Mouse (Mus musculus): Measurements from ENCODE around the gene Slc17a6. TPM values are rescaled to one million over a fixed set of nuclear protein-coding genes. Genes with fewer than 3 reads are reported as not detected.

Slc17a6 gene
- 114 and 116 TPM in 2 replicates for polyA plus RNA-seq (2015; fragmentation: Nextera tagmentation; extraction: Ambion mirVana)

- peak within 1 kb of the TSS; percentile 93 for H3K27ac ChIP-seq
- peak; percentile 62 for ATAC-seq (replicated peaks)
- under 1% methylated on average over 23 of the region's 23 CpGs for WGBS
- H3K9me3 ChIP-seq = no peaks in the 10 kb centered on the region
- peaks cover 10% of the 10 kb centered on the region for H3K4me1 ChIP-seq
- peak within 1 kb of the TSS; percentile 42 for H3K4me2 ChIP-seq
- H3K4me3 ChIP-seq = peak within 1 kb of the TSS; percentile 47
- peak within 1 kb of the TSS; percentile 71 for H3K9ac ChIP-seq
- peaks cover 7% of the 10 kb centered on the region for H3K27me3 ChIP-seq (replicated peaks)
- H3K36me3 ChIP-seq (replicated peaks) = no peaks in the 10 kb centered on the region
Measured at GRCm38 (mm10) chr7:51621694-51622145, at the start of gene Slc17a6. TSS of gene Slc17a6 (plus strand) at chr7:51622006.

DNA sequence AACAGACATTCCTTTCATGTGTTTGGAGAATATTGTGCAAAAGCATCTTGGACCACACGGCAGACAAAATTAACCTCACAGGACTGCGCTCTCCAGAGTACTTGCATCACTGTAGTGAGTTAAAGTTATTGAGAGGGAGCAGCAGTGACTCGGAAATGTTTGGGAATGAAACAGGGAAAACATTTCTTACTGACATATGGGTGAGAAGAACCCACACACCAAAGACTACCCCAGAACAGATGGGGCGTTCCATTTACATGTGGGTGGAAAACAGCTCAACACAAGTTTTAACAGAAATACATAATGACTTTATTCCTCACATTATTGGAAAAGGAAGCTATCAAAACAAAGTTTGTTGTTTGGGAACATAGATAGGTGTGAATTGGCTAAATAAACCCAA is 21.8 kb upstream of the Slc17a6 start:
- 90% methylated on average over 4 of the region's 4 CpGs for WGBS

DNA sequence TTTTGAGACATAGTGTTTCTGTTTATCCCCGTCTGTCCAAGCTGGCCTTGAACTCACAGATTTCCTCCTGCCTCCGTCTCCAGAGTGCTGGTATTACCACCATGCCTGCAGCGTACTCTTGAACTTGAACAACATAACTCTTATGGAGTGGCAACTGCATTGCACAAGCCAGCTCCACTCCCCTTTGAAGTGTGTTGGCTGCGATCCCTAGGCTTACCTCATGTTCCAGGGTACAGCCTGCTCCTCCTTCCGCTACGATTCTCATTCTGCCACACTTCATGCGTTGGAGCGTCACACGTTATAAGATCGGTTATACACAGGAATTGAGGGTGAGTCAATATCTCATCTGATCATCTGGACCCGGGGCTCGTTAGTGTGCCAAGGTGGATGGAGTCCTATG is 18.1 kb upstream of the Slc17a6 start:
- Histone ChIP-seq H3K27me3 (replicated peaks) (no peaks in the 10 kb centered on the region), H3K36me3 (replicated peaks) (no peaks in the 10 kb centered on the region), H3K27ac (no peak overlapping the region), H3K4me3 (no peak overlapping the region), H3K4me1 (no peaks in the 10 kb centered on the region), H3K9me3 (no peaks in the 10 kb centered on the region), H3K9ac (no peak overlapping the region), H3K4me2 (no peak overlapping the region)
- ATAC-seq (replicated peaks) = no peak
- WGBS = 91% methylated on average over 12 of the region's 12 CpGs

More for the DNA sequence above, 21.8 kb upstream of the Slc17a6 start:
- Histone ChIP-seq H3K4me3 (no peak overlapping the region), H3K27ac (no peak overlapping the region), H3K9ac (no peak overlapping the region), H3K27me3 (replicated peaks) (no peaks in the 10 kb centered on the region), H3K4me2 (no peak overlapping the region), H3K36me3 (replicated peaks) (no peaks in the 10 kb centered on the region), H3K4me1 (no peaks in the 10 kb centered on the region), H3K9me3 (no peaks in the 10 kb centered on the region)
- no peak for ATAC-seq (replicated peaks)

DNA sequence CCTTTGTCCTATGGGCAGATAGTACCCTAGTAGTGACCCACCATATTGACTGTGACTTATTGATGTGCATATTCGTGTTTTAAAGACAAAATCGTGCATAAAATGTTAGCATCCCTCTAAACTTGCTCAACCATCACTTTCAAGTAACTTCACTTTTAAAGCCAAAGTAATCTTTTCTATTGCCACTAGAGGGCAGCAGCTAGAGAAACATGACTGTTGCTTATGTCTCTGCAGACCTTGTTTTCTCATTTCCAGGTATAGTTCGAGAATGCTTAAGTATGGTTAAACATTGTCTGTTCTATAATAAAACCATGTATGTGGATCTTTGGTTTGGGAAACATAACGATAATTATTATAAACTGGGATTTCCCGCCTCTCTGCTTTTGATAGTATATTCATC is 7.4 kb upstream of the Slc17a6 start:
- no peak overlapping the region for H3K4me3 ChIP-seq
- no peaks in the 10 kb centered on the region for H3K27me3 ChIP-seq (replicated peaks)
- H3K9ac ChIP-seq = no peak overlapping the region
- no peak overlapping the region for H3K4me2 ChIP-seq
- no peak overlapping the region for H3K27ac ChIP-seq
- H3K9me3 ChIP-seq = no peaks in the 10 kb centered on the region
- peaks cover 9% of the 10 kb centered on the region for H3K4me1 ChIP-seq
- H3K36me3 ChIP-seq (replicated peaks) = no peaks in the 10 kb centered on the region
- ATAC-seq (replicated peaks) = no peak
- 37% methylated on average over 5 of the region's 5 CpGs for WGBS

DNA sequence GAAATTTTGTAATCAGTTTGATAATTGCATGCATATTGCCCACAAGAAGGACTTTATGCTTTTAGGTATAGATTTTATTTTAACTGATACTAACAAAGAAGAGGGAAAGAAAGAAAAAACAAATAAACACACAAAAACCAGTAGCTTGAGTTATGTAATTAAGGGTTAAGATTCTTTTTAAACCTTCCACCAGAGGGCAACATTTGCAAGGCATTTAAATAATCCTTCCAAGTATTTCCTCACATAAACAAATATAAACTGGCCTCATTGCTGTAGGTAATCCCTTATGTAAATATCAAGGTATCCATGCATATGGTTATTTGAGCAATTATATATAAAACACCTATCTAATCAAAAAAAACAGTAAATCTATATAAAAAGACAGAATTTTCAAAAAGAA is 3.9 kb upstream of the Slc17a6 start:
- Histone ChIP-seq H3K4me1 (peaks cover 10% of the 10 kb centered on the region), H3K27me3 (replicated peaks) (no peaks in the 10 kb centered on the region; the same call in 1 of the 2 replicates), H3K9me3 (no peaks in the 10 kb centered on the region), H3K9ac (no peak overlapping the region), H3K4me2 (peak overlapping the region; percentile 20; the same call in 1 of the 2 replicates), H3K36me3 (replicated peaks) (no peaks in the 10 kb centered on the region), H3K27ac (peak overlapping the region; percentile 79), H3K4me3 (no peak overlapping the region)
- ATAC-seq (replicated peaks) = no peak

GRCm38 (mm10) chr7:51618412-51618811 is 3.4 kb upstream of the Slc17a6 start:
- Histone ChIP-seq H3K4me3 (no peak overlapping the region), H3K27me3 (replicated peaks) (no peaks in the 10 kb centered on the region; the same call in 1 of the 2 replicates), H3K4me1 (peaks cover 10% of the 10 kb centered on the region), H3K9ac (no peak overlapping the region), H3K27ac (peak overlapping the region; percentile 65), H3K9me3 (no peaks in the 10 kb centered on the region), H3K36me3 (replicated peaks) (no peaks in the 10 kb centered on the region), H3K4me2 (peak overlapping the region; percentile 27; the same call in 1 of the 2 replicates)
- WGBS = 16% methylated on average over 2 of the region's 2 CpGs
- 0 out of 2 replicates have a peak, but pooled peaks have one; percentile 16 for ATAC-seq (replicated peaks)

GRCm38 (mm10) chr7:51619977-51620376 is 1.8 kb upstream of the Slc17a6 start:
- Histone ChIP-seq H3K27ac (peak overlapping the region; percentile 60), H3K9me3 (no peaks in the 10 kb centered on the region), H3K4me2 (peak overlapping the region; percentile 36), H3K9ac (no peak overlapping the region), H3K36me3 (replicated peaks) (no peaks in the 10 kb centered on the region), H3K27me3 (replicated peaks) (peaks cover 7% of the 10 kb centered on the region), H3K4me3 (no peak overlapping the region), H3K4me1 (peaks cover 10% of the 10 kb centered on the region)
- ATAC-seq (replicated peaks) = no peak
- WGBS = 36% methylated on average over 1 of the region's 1 CpGs

- Histone ChIP-seq H3K27ac (peak overlapping the region; percentile 93), H3K4me1 (peaks cover 14% of the 10 kb centered on the region), H3K4me2 (peak overlapping the region; percentile 42), H3K36me3 (replicated peaks) (no peaks in the 10 kb centered on the region), H3K27me3 (replicated peaks) (peaks cover 7% of the 10 kb centered on the region), H3K9ac (peak overlapping the region; percentile 71), H3K4me3 (peak overlapping the region; percentile 47), H3K9me3 (no peaks in the 10 kb centered on the region)
- ATAC-seq (replicated peaks) = peak; percentile 40
- 1% methylated on average over 18 of the region's 18 CpGs for WGBS
Measured at GRCm38 (mm10) chr7:51622196-51622595, 390 bp downstream of the Slc17a6 start.

DNA sequence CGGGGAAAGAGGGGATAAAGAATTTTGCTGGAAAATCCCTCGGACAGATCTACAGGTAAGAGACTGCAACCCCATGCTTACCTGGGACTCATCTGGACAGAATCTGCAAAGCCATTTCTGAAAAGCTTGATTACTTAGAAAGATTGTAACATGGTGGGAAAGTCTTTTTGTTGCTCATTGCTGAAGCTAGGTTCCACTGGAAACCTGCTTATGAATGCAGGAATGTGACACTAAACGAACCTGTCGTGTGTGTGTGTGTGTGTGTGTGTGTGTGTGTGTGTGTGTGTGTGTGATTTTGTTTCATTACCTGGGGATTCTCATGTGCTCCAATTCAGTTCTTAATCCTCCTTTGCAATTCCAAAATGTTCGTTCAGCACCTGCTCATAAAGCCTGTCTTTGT is 860 bp downstream of the Slc17a6 start:
- Histone ChIP-seq H3K4me1 (peaks cover 16% of the 10 kb centered on the region), H3K27me3 (replicated peaks) (peaks cover 11% of the 10 kb centered on the region), H3K27ac (peak overlapping the region; percentile 93), H3K4me2 (peak overlapping the region; percentile 42; the same call in 1 of the 2 replicates), H3K9ac (peak overlapping the region; percentile 71), H3K36me3 (replicated peaks) (no peaks in the 10 kb centered on the region), H3K4me3 (peak overlapping the region; percentile 47), H3K9me3 (no peaks in the 10 kb centered on the region)
- WGBS = 1% methylated on average over 5 of the region's 5 CpGs
- no peak for ATAC-seq (replicated peaks)

DNA sequence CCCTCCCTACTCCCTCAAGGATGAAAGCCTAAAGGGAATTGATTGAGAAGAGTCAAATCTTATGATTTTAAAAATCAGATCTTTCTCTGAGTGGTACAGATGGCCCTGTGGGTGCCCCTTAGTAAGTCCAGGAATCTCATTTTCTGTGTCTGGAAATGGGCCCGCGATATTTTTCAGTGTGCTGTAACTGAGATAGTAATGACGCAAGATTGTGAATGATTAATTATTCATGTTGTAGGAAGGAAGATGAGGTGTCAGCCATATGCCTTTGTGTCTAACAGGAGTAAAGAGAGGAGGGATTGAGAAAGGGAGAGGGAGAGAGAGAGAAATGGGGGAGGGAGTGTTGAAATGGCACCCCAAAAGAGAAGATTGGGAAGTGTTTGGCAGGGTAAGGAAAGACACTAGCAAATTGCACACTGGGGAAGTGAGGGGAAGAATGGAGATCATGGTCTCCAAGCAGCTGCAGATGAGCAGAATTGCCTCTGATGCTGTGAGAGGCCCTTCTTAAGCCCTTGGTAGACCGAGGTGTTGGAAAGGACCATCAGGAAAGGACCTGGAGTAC is 2.6 kb downstream of the Slc17a6 start:
- Histone ChIP-seq H3K9me3 (no peaks in the 10 kb centered on the region), H3K4me2 (peak overlapping the region; percentile 48), H3K27ac (peak overlapping the region; percentile 95), H3K4me1 (peaks cover 8% of the 10 kb centered on the region), H3K9ac (peak overlapping the region; percentile 68), H3K36me3 (replicated peaks) (no peaks in the 10 kb centered on the region), H3K4me3 (peak overlapping the region; percentile 44), H3K27me3 (replicated peaks) (peaks cover 15% of the 10 kb centered on the region)
- peak; percentile 43 for ATAC-seq (replicated peaks)
- under 1% methylated on average over 4 of the region's 4 CpGs for WGBS

- under 1% methylated on average over 23 of the region's 23 CpGs for WGBS
- H3K27me3 ChIP-seq (replicated peaks) = peaks cover 15% of the 10 kb centered on the region; the same call in 1 of the 2 replicates
- H3K9ac ChIP-seq = peak overlapping the region; percentile 68
- no peaks in the 10 kb centered on the region for H3K36me3 ChIP-seq (replicated peaks)
- no peaks in the 10 kb centered on the region for H3K9me3 ChIP-seq
- H3K4me3 ChIP-seq = peak overlapping the region; percentile 44
- H3K4me1 ChIP-seq = peaks cover 6% of the 10 kb centered on the region; the same call in 1 of the 2 replicates
- peak overlapping the region; percentile 95 for H3K27ac ChIP-seq
- H3K4me2 ChIP-seq = peak overlapping the region; percentile 48
- peak; percentile 15; the same call in 1 of the 2 replicates for ATAC-seq (replicated peaks)
Measured at GRCm38 (mm10) chr7:51625161-51625560, 3.4 kb downstream of the Slc17a6 start.

DNA sequence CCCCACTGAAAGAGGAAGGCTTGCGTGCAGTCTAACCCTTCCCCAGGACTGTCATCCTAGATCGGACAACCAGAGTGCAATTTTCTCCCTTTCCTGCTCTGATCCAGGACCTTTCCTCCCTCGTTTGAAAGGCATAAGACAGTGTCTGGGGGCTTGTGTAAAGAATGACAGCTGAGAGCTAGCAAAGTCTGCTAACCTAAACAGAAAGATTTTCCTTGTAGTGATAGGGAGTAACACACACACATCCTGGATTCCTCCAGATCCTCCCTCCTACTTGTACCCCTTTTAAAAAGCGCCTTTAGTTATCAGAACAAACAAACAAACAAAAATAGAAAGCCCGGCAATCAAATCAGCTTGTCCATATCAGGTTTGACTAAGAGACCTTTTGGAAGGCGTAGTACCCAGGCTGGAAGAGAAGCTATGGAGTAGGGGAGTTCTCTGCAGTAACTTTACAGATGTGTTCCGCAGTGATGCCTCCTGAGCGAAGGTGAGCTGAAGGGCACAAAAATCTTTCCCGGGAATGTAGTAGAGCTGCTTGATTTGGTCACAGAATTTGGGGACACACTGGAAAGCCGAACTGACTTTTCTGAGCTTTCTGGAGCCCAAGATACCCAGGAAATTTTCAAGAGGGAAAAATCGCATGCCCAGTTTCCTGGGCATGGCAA is 3.9 kb downstream of the Slc17a6 start:
- Histone ChIP-seq H3K27me3 (replicated peaks) (peaks cover 15% of the 10 kb centered on the region; the same call in 1 of the 2 replicates), H3K9me3 (no peaks in the 10 kb centered on the region), H3K36me3 (replicated peaks) (no peaks in the 10 kb centered on the region), H3K4me1 (peaks cover 6% of the 10 kb centered on the region; the same call in 1 of the 2 replicates), H3K27ac (peak overlapping the region; percentile 95), H3K9ac (peak overlapping the region; percentile 68), H3K4me3 (peak overlapping the region; percentile 44), H3K4me2 (peak overlapping the region; percentile 48)
- ATAC-seq (replicated peaks) = no peak
- WGBS = 3% methylated on average over 11 of the region's 11 CpGs

All from midbrain, embryonic 15.5 days (tissue).